Mouse (Mus musculus) forebrain, embryonic 15.5 days (tissue): Measurements from ENCODE around the gene Specc1. TPM values are rescaled to one million over a fixed set of nuclear protein-coding genes. Genes with fewer than 3 reads are reported as not detected.

ENCODE experiments used
- polyA plus RNA-seq: library from polyadenylated mRNA; unstranded; fragments of >200 nt; fragmentation: Nextera tagmentation; extraction: Ambion mirVana; gene quantifications from 2 replicates; pipeline ENCODE4 v1.2.1, GENCODE M21; 2015

Gene Specc1
- polyA plus RNA-seq, 1 experiment from 2014 or later, result 11.7 TPM

Other genes with a start within 250 kb of the Specc1 start
- not detected in 2 replicates for gene Slc5a10, start 235.9 kb upstream of the Specc1 start, polyA plus RNA-seq
- gene Prpsap2, start 194.7 kb upstream of the Specc1 start, polyA plus RNA-seq, result 64.3 and 67.3 TPM in 2 replicates
- gene Ulk2, start 101.7 kb upstream of the Specc1 start, polyA plus RNA-seq, result 39.7 and 40.7 TPM in 2 replicates
- gene Akap10, start 26.5 kb upstream of the Specc1 start, polyA plus RNA-seq, result 15.5 and 15.8 TPM in 2 replicates